Mouse (Mus musculus): ENCODE data around the gene Hamp. TPM values are rescaled to one million over a fixed set of nuclear protein-coding genes. Genes with fewer than 3 reads are reported as not detected.
"Not testable (repeated sequence)": the region's sequence is repeated elsewhere in the genome, so short reads cannot be mapped to it uniquely, and the experiment has no call there.

Gene Hamp
- polyA plus RNA-seq, 1 experiment from 2014 or later: not detected

DNA sequence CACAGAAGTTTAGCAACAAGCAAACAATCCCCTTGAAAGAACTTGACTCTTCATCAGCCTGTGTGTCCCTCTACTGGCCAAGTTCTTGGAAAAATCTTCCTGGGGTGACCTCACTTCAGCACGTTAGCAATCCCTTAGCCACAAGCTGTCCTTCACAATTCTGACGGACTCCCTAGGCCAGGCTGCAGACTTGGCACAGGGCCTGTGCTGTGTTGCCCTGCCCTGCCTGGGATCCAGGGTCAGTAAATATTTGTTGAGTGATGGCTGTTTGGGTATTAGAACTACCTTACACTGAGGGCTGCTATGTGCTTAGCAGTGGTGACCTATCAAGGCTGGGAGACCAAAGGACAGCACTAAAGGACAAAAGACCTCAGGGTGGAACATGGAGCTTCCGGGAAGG lies 10.2 kb upstream of the Hamp start:
- 83% methylated on average over 3 of the region's 3 CpGs for WGBS
- Histone ChIP-seq H3K9me3 (ENCODE audit: control insufficient read depth, low read length) (no peaks in the 10 kb centered on the region), H3K36me3 (ENCODE audit: control insufficient read depth, insufficient read depth, low read length) (peaks cover 73% of the 10 kb centered on the region), H3K9ac (ENCODE audit: low read length) (no peak overlapping the region), H3K4me1 (replicated peaks; ENCODE audit: control insufficient read depth, insufficient read depth, low read length) (peaks cover 16% of the 10 kb centered on the region), H3K27ac (ENCODE audit: low read depth) (no peak overlapping the region), H3K4me2 (ENCODE audit: low read length) (no peak overlapping the region), H3K27me3 (replicated peaks; ENCODE audit: control insufficient read depth, insufficient read depth, low read length) (no peaks in the 10 kb centered on the region), H3K4me3 (ENCODE audit: low read depth, low read length) (no peak overlapping the region)
- no peak for ATAC-seq (replicated peaks; ENCODE audit: low FRiP score, low TSS enrichment, low read depth)
- DNase-seq (ENCODE audit: low spot score): no peak

DNA sequence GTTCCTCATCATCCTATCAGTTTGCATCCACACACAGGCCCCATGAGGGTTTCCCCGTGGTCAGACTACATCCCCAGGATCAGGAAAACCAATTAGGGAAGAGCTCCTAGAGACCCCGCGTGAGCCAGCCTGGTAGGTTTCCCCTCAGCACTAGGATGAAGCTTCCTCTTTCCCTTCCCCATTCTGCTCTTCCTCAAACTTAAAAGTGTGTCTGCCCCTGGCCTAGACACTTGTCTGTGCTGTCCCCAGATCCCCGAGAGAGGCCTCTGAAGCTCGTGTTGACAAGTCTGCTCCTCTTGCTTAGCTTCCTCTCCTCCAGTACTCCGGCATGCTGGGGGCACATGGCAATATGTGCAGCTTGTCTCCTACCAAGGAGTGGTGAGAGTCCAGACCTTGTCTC lies 9.6 kb upstream of the Hamp start:
- H3K4me1 ChIP-seq (replicated peaks; ENCODE audit: control insufficient read depth, insufficient read depth, low read length): peaks cover 14% of the 10 kb centered on the region
- no peaks in the 10 kb centered on the region for H3K27me3 ChIP-seq (replicated peaks; ENCODE audit: control insufficient read depth, insufficient read depth, low read length)
- H3K9me3 ChIP-seq (ENCODE audit: control insufficient read depth, low read length): no peaks in the 10 kb centered on the region
- no peak overlapping the region for H3K4me3 ChIP-seq (ENCODE audit: low read depth, low read length)
- H3K36me3 ChIP-seq (ENCODE audit: control insufficient read depth, insufficient read depth, low read length): peaks cover 71% of the 10 kb centered on the region
- no peak for ATAC-seq (replicated peaks; ENCODE audit: low FRiP score, low TSS enrichment, low read depth)
- H3K9ac ChIP-seq (ENCODE audit: low read length): no peak overlapping the region
- H3K4me2 ChIP-seq (ENCODE audit: low read length): no peak overlapping the region
- DNase-seq (ENCODE audit: low spot score): no peak
- H3K27ac ChIP-seq (ENCODE audit: low read depth): no peak overlapping the region
- 93% methylated on average over 6 of the region's 6 CpGs for WGBS

DNA sequence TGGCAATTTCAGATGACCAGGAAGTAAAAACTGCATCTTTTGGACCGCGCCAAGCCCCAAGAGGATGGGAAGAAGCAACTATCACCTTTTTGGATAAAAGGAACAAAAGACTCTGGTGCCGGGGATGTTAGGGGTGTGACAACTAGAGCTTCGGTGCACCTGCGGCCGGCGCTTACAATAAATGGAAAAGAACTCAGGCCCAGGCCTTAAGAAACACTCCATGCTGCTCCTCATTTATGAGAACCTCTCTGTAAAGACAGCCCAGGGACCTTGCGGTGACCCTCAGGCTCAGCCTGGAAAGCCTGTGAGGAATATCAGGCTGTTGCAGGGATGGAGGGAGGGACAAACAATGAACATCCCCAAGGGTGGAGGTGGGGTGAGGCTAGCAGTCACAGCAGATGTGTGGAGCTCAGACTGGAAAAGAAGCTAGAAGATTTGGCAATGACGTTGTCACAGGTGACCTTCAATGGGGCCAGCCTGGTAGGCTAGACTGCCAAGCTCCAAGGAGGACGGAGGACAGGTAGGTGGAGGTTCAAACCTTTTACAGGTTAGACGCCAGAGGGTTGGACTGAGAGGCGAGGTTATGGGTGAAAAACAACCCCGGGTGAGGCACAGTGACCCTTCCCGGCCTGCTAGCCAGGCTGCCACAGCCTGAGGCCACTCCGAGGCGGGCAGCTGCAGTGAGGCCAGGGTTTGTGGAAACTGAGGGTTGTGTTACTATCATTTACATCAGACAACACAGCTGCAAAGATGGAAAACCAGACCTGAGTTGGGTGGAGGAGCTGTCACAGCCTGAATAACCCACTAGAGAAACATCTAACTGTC lies 8.8 kb upstream of the Hamp start:
- Histone ChIP-seq H3K27ac (ENCODE audit: low read depth) (no peak overlapping the region), H3K4me3 (ENCODE audit: low read depth, low read length) (no peak overlapping the region), H3K9ac (ENCODE audit: low read length) (no peak overlapping the region), H3K27me3 (replicated peaks; ENCODE audit: control insufficient read depth, insufficient read depth, low read length) (no peaks in the 10 kb centered on the region), H3K36me3 (ENCODE audit: control insufficient read depth, insufficient read depth, low read length) (peaks cover 64% of the 10 kb centered on the region), H3K4me2 (ENCODE audit: low read length) (no peak overlapping the region), H3K4me1 (replicated peaks; ENCODE audit: control insufficient read depth, insufficient read depth, low read length) (peaks cover 6% of the 10 kb centered on the region), H3K9me3 (ENCODE audit: control insufficient read depth, low read length) (no peaks in the 10 kb centered on the region)
- WGBS: 92% methylated on average over 16 of the region's 16 CpGs
- no peak for DNase-seq (ENCODE audit: low spot score)
- ATAC-seq (replicated peaks; ENCODE audit: low FRiP score, low TSS enrichment, low read depth): no peak

DNA sequence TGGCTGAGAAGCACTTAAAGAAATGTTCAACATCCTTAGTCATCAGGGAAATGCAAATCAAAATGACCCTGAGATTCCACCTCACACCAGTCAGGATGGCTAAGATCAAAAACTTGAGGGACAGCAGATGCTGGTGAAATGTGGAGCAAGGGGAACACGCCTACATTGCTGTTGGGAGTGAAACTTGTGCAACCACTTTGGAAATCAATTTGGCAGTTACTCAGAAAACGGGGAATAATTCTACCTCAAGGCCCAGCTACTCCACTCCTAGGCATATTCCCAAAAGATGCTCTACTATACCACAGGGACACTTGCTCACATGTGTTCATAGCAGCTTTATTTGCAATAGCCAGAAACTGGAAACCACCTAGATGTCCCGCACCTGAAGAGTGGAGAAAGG lies 6.1 kb upstream of the Hamp start:
- H3K9ac ChIP-seq (ENCODE audit: low read length); ATAC-seq (replicated peaks; ENCODE audit: low FRiP score, low TSS enrichment, low read depth); H3K4me3 ChIP-seq (ENCODE audit: low read depth, low read length); H3K27ac ChIP-seq (ENCODE audit: low read depth); H3K4me1 ChIP-seq (replicated peaks; ENCODE audit: control insufficient read depth, insufficient read depth, low read length); H3K27me3 ChIP-seq (replicated peaks; ENCODE audit: control insufficient read depth, insufficient read depth, low read length); DNase-seq (ENCODE audit: low spot score); H3K4me2 ChIP-seq (ENCODE audit: low read length); H3K9me3 ChIP-seq (ENCODE audit: control insufficient read depth, low read length): not testable (repeated sequence)
- H3K36me3 ChIP-seq (ENCODE audit: control insufficient read depth, insufficient read depth, low read length): peaks cover 76% of the 10 kb centered on the region
- 92% methylated on average over 3 of the region's 3 CpGs for WGBS

DNA sequence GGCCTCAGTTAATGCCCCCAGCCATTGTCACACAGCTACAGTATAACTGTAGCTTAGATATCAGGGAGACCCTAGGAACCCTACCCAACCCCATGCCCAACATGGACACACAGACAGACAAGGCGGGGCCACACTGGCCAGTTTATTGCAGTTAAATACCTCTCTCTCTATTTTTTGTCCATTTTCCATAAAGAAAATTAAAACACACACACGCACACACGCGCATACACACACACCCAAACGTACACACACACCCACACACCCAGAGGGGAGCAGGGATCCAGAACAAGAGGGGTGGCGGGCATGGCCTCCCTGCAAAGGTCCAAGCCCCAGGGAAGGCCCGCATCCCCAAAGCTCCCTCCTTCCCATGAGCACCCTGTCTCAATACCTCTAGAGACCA lies 2.0 kb upstream of the Hamp start:
- Histone ChIP-seq H3K4me1 (replicated peaks; ENCODE audit: control insufficient read depth, insufficient read depth, low read length) (no peaks in the 10 kb centered on the region), H3K4me3 (ENCODE audit: low read depth, low read length) (no peak overlapping the region), H3K4me2 (ENCODE audit: low read length) (no peak overlapping the region), H3K9ac (ENCODE audit: low read length) (no peak overlapping the region), H3K36me3 (ENCODE audit: control insufficient read depth, insufficient read depth, low read length) (peaks cover 37% of the 10 kb centered on the region), H3K27ac (ENCODE audit: low read depth) (no peak overlapping the region), H3K9me3 (ENCODE audit: control insufficient read depth, low read length) (no peaks in the 10 kb centered on the region), H3K27me3 (replicated peaks; ENCODE audit: control insufficient read depth, insufficient read depth, low read length) (no peaks in the 10 kb centered on the region)
- ATAC-seq (replicated peaks; ENCODE audit: low FRiP score, low TSS enrichment, low read depth): no peak
- 96% methylated on average over 7 of the region's 7 CpGs for WGBS
- no peak for DNase-seq (ENCODE audit: low spot score)

DNA sequence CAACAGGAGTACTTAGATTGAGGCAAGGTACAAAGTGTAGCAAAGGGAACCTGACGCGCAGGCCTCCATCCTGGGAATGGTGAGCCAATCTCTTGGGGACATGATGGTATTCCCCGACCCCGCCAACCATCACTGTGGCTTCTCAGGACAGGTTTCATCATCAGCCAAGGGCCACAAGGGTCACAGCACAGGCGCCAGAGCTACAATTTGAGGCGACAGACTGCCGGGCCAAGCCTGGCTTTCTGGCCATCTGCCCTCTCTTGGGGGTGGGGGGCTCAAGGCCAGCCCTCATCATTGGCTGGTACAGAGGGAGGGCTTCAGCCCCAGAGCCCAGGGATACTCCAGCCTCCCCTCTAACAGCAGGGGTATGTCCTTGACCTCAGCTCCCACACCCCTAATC lies 1.6 kb upstream of the Hamp start:
- H3K4me3 ChIP-seq (ENCODE audit: low read depth, low read length); ATAC-seq (replicated peaks; ENCODE audit: low FRiP score, low TSS enrichment, low read depth); H3K27ac ChIP-seq (ENCODE audit: low read depth); H3K4me1 ChIP-seq (replicated peaks; ENCODE audit: control insufficient read depth, insufficient read depth, low read length); H3K27me3 ChIP-seq (replicated peaks; ENCODE audit: control insufficient read depth, insufficient read depth, low read length); H3K9ac ChIP-seq (ENCODE audit: low read length); H3K9me3 ChIP-seq (ENCODE audit: control insufficient read depth, low read length); H3K4me2 ChIP-seq (ENCODE audit: low read length); DNase-seq (ENCODE audit: low spot score): not testable (repeated sequence)
- H3K36me3 ChIP-seq (ENCODE audit: control insufficient read depth, insufficient read depth, low read length): peaks cover 33% of the 10 kb centered on the region
- WGBS: 83% methylated on average over 7 of the region's 7 CpGs

DNA sequence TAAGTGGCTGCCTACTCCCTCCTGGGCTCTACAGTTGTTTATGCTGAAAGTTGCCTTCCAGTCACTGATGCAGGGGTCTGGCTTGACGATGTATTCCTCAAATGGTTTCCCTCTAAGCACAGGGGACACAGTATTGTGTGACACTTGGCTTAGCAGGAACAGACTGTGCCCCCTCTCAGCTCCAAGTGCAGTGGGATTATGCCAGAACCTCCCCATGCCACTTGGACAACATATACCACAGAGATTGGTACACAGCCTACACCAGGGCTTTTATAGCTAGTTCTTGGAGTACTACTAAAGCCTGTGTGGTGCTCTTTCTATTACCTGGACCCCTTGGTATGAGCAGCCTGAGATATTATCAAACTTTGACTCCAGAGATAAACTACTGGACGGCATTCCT lies 874 bp upstream of the Hamp start:
- 54% methylated on average over 2 of the region's 2 CpGs for WGBS
- not testable (repeated sequence) for H3K4me2 ChIP-seq (ENCODE audit: low read length); H3K27me3 ChIP-seq (replicated peaks; ENCODE audit: control insufficient read depth, insufficient read depth, low read length); H3K4me3 ChIP-seq (ENCODE audit: low read depth, low read length); ATAC-seq (replicated peaks; ENCODE audit: low FRiP score, low TSS enrichment, low read depth); DNase-seq (ENCODE audit: low spot score); H3K27ac ChIP-seq (ENCODE audit: low read depth); H3K4me1 ChIP-seq (replicated peaks; ENCODE audit: control insufficient read depth, insufficient read depth, low read length); H3K9me3 ChIP-seq (ENCODE audit: control insufficient read depth, low read length); H3K9ac ChIP-seq (ENCODE audit: low read length)
- H3K36me3 ChIP-seq (ENCODE audit: control insufficient read depth, insufficient read depth, low read length): peaks cover 25% of the 10 kb centered on the region

DNA sequence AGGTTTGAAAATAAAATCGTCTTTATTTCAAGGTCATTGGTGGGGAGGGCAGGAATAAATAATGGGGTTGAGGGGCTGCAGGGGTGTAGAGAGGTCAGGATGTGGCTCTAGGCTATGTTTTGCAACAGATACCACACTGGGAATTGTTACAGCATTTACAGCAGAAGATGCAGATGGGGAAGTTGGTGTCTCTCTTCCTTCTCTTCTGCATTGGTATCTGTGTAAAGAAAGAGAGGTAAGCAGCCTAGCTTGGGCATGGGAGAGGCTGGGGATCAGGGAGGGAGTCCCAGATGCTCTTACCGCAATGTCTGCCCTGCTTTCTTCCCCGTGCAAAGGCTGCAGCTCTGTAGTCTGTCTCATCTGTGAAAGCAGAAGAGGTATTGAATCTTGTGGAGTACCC lies 1.5 kb downstream of the Hamp start:
- ATAC-seq (replicated peaks; ENCODE audit: low FRiP score, low TSS enrichment, low read depth); H3K9ac ChIP-seq (ENCODE audit: low read length); H3K27me3 ChIP-seq (replicated peaks; ENCODE audit: control insufficient read depth, insufficient read depth, low read length); DNase-seq (ENCODE audit: low spot score); H3K9me3 ChIP-seq (ENCODE audit: control insufficient read depth, low read length); H3K4me2 ChIP-seq (ENCODE audit: low read length); H3K4me3 ChIP-seq (ENCODE audit: low read depth, low read length); H3K27ac ChIP-seq (ENCODE audit: low read depth); H3K4me1 ChIP-seq (replicated peaks; ENCODE audit: control insufficient read depth, insufficient read depth, low read length): not testable (repeated sequence)
- 48% methylated on average over 3 of the region's 3 CpGs for WGBS
- H3K36me3 ChIP-seq (ENCODE audit: control insufficient read depth, insufficient read depth, low read length): peaks cover 12% of the 10 kb centered on the region; the same call in 1 of the 2 replicates

DNA sequence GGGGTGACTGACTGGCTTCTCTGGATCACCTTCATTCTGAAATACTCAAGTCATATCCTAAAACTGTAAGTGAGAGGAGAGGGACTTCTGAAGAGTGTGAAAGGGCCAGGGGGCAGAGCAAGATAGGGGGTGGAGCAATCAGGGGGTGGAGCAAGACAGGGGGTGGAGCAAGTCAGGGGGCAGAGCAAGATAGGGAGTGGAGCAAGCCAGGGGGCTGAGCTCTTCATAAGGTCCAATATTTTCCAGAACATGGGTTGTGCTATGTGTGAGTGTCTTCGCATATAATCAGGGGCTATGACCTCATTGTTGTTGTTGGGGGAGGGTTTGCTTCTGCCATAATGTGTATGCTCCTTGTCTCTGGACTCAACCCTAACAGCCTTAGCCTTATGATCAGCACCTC lies 3.8 kb downstream of the Hamp start:
- not testable (repeated sequence) for DNase-seq (ENCODE audit: low spot score); ATAC-seq (replicated peaks; ENCODE audit: low FRiP score, low TSS enrichment, low read depth); H3K9me3 ChIP-seq (ENCODE audit: control insufficient read depth, low read length); H3K27ac ChIP-seq (ENCODE audit: low read depth); H3K4me2 ChIP-seq (ENCODE audit: low read length); H3K27me3 ChIP-seq (replicated peaks; ENCODE audit: control insufficient read depth, insufficient read depth, low read length); H3K36me3 ChIP-seq (ENCODE audit: control insufficient read depth, insufficient read depth, low read length); H3K4me1 ChIP-seq (replicated peaks; ENCODE audit: control insufficient read depth, insufficient read depth, low read length); H3K9ac ChIP-seq (ENCODE audit: low read length); H3K4me3 ChIP-seq (ENCODE audit: low read depth, low read length)
- WGBS: 83% methylated on average over 1 of the region's 1 CpGs
